Mouse (Mus musculus) heart, embryonic 12.5 days (tissue): Measurements from ENCODE around the gene Map1lc3b. TPM values are rescaled to one million over a fixed set of nuclear protein-coding genes. Genes with fewer than 3 reads are reported as not detected.
"Not testable (repeated sequence)": the region's sequence is repeated elsewhere in the genome, so short reads cannot be mapped to it uniquely, and the experiment has no call there.

Source experiments
- ATAC-seq: fragments of 200-750 bp; cut with Nextera tagmentation; 2 replicates; pipeline ENCODE4 v1.8.0; 2017; ENCODE audit warnings: moderate TSS enrichment, moderate library complexity; ENCODE audit not compliant: insufficient number of reproducible peaks, low FRiP score
- H3K27ac ChIP-seq: fragments of 300-500 bp; sonication (generic); 2 replicates; pipeline ENCODE4 v1.5.1; 2016; ENCODE audit warnings: mild to moderate bottlenecking, moderate library complexity; ENCODE audit not compliant: poor library complexity, severe bottlenecking
- H3K27me3 ChIP-seq: fragments of 300-500 bp; sonication (generic); replicated peaks from 2 replicates; pipeline ENCODE4 v1.6.1; 2016; ENCODE audit warnings: mild to moderate bottlenecking, moderate library complexity
- H3K36me3 ChIP-seq: fragments of 300-500 bp; sonication (generic); 2 replicates; pipeline ENCODE4 v1.6.1; 2016; ENCODE audit warnings: mild to moderate bottlenecking, moderate library complexity
- H3K4me1 ChIP-seq: fragments of 300-500 bp; sonication (generic); replicated peaks from 2 replicates; pipeline ENCODE4 v1.6.1; 2016; ENCODE audit warnings: mild to moderate bottlenecking
- H3K4me2 ChIP-seq: fragments of 300-500 bp; sonication (generic); 2 replicates; pipeline ENCODE4 v1.6.1; 2016; ENCODE audit warnings: mild to moderate bottlenecking, moderate library complexity
- H3K4me3 ChIP-seq: fragments of 300-500 bp; sonication (generic); 2 replicates; pipeline ENCODE4 v1.5.1; 2016; ENCODE audit warnings: mild to moderate bottlenecking
- H3K9ac ChIP-seq: fragments of 300-500 bp; sonication (generic); 2 replicates; pipeline ENCODE4 v1.6.1; 2016; ENCODE audit warnings: mild to moderate bottlenecking, moderate library complexity
- H3K9me3 ChIP-seq: fragments of 300-500 bp; sonication (generic); replicated peaks from 2 replicates; pipeline ENCODE4 v1.6.1; 2016; ENCODE audit warnings: mild to moderate bottlenecking, moderate library complexity
- WGBS: fragments of 180-500 bp; shearing (Covaris S2); methylation state at CpG from one replicate; pipeline ENCODE4 v1.1.7; 2016; 5-methylcytosine and 5-hydroxymethylcytosine counted together
- polyA plus RNA-seq: library from polyadenylated mRNA; unstranded; fragments of >200 nt; fragmentation: Nextera tagmentation; extraction: Ambion mirVana; gene quantifications from 2 replicates; pipeline ENCODE4 v1.2.1, GENCODE M21; 2016

Gene Map1lc3b
- polyA plus RNA-seq, 1 experiment from 2014 or later: 182 TPM

GRCm38 (mm10) chr8:121591178-121592066 lies 1.3 kb downstream of the Map1lc3b start:
- 15% methylated on average over 20 of the region's 20 CpGs for WGBS
- Histone ChIP-seq H3K9ac (peak overlapping the region; percentile 91), H3K4me3 (peak overlapping the region; percentile 87), H3K4me2 (peak overlapping the region; percentile 97), H3K27ac (0 out of 2 replicates have a peak overlapping the region, but pooled peaks have one; percentile 59), H3K36me3 (peaks cover 31% of the 10 kb centered on the region), H3K9me3 (no peaks in the 10 kb centered on the region), H3K27me3 (no peaks in the 10 kb centered on the region), H3K4me1 (peaks cover 21% of the 10 kb centered on the region)
- ATAC-seq: 0 out of 2 replicates have a peak, but pooled peaks have one; percentile 20

- no peaks in the 10 kb centered on the region for H3K9me3 ChIP-seq
- WGBS: 88% methylated on average over 5 of the region's 5 CpGs
- peaks cover 21% of the 10 kb centered on the region for H3K4me1 ChIP-seq
- no peak for ATAC-seq
- no peak overlapping the region for H3K27ac ChIP-seq
- H3K9ac ChIP-seq: no peak overlapping the region
- no peaks in the 10 kb centered on the region for H3K27me3 ChIP-seq
- H3K4me2 ChIP-seq: no peak overlapping the region
- H3K4me3 ChIP-seq: no peak overlapping the region
- peaks cover 46% of the 10 kb centered on the region for H3K36me3 ChIP-seq
Measured at GRCm38 (mm10) chr8:121593293-121593692, 3.1 kb downstream of the Map1lc3b start.

GRCm38 (mm10) chr8:121593983-121594382 lies 3.8 kb downstream of the Map1lc3b start:
- WGBS: 65% methylated on average over 9 of the region's 9 CpGs
- peaks cover 21% of the 10 kb centered on the region for H3K4me1 ChIP-seq
- H3K27ac ChIP-seq: no peak overlapping the region
- H3K9ac ChIP-seq: no peak overlapping the region
- ATAC-seq: no peak
- peaks cover 47% of the 10 kb centered on the region for H3K36me3 ChIP-seq
- H3K4me3 ChIP-seq: no peak overlapping the region
- no peak overlapping the region for H3K4me2 ChIP-seq
- H3K27me3 ChIP-seq: no peaks in the 10 kb centered on the region
- no peaks in the 10 kb centered on the region for H3K9me3 ChIP-seq

GRCm38 (mm10) chr8:121597492-121597891 lies 7.3 kb downstream of the Map1lc3b start:
- H3K9me3 ChIP-seq, H3K27ac ChIP-seq, H3K9ac ChIP-seq, H3K4me1 ChIP-seq, ATAC-seq, H3K4me2 ChIP-seq, H3K27me3 ChIP-seq, H3K4me3 ChIP-seq: not testable (repeated sequence)
- 80% methylated on average over 2 of the region's 2 CpGs for WGBS
- H3K36me3 ChIP-seq: peaks cover 80% of the 10 kb centered on the region

GRCm38 (mm10) chr8:121598190-121598589 lies 8.0 kb downstream of the Map1lc3b start:
- no peak overlapping the region for H3K4me3 ChIP-seq
- no peak overlapping the region for H3K9ac ChIP-seq
- WGBS: 81% methylated on average over 7 of the region's 7 CpGs
- H3K27me3 ChIP-seq: no peaks in the 10 kb centered on the region
- H3K27ac ChIP-seq: no peak overlapping the region
- H3K36me3 ChIP-seq: peaks cover 86% of the 10 kb centered on the region
- no peaks in the 10 kb centered on the region for H3K4me1 ChIP-seq
- ATAC-seq: no peak
- no peaks in the 10 kb centered on the region for H3K9me3 ChIP-seq
- H3K4me2 ChIP-seq: no peak overlapping the region

- Histone ChIP-seq H3K27me3 (no peaks in the 10 kb centered on the region), H3K9me3 (no peaks in the 10 kb centered on the region), H3K9ac (no peak overlapping the region), H3K36me3 (peaks cover 83% of the 10 kb centered on the region), H3K4me1 (no peaks in the 10 kb centered on the region), H3K4me2 (no peak overlapping the region), H3K4me3 (no peak overlapping the region), H3K27ac (no peak overlapping the region)
- 24% methylated on average over 7 of the region's 7 CpGs for WGBS
- peak; percentile 29; the same call in 1 of the 2 replicates for ATAC-seq
Measured at GRCm38 (mm10) chr8:121598892-121599291, 8.7 kb downstream of the Map1lc3b start.

- H3K27ac ChIP-seq: no peak overlapping the region
- H3K27me3 ChIP-seq: no peaks in the 10 kb centered on the region
- no peak overlapping the region for H3K4me3 ChIP-seq
- H3K9me3 ChIP-seq: no peaks in the 10 kb centered on the region
- 82% methylated on average over 14 of the region's 14 CpGs for WGBS
- no peak overlapping the region for H3K9ac ChIP-seq
- H3K4me2 ChIP-seq: no peak overlapping the region
- H3K4me1 ChIP-seq: no peaks in the 10 kb centered on the region
- no peak for ATAC-seq
- peaks cover 83% of the 10 kb centered on the region for H3K36me3 ChIP-seq
Measured at GRCm38 (mm10) chr8:121599842-121600241, 9.7 kb downstream of the Map1lc3b start.

- no peak overlapping the region for H3K27ac ChIP-seq
- H3K36me3 ChIP-seq: peaks cover 87% of the 10 kb centered on the region
- no peak overlapping the region for H3K4me3 ChIP-seq
- ATAC-seq: no peak
- no peak overlapping the region for H3K9ac ChIP-seq
- no peak overlapping the region for H3K4me2 ChIP-seq
- H3K9me3 ChIP-seq: no peaks in the 10 kb centered on the region
- H3K27me3 ChIP-seq: no peaks in the 10 kb centered on the region
- WGBS: 91% methylated on average over 12 of the region's 12 CpGs
- H3K4me1 ChIP-seq: no peaks in the 10 kb centered on the region
Measured at GRCm38 (mm10) chr8:121602411-121602810, 12.2 kb downstream of the Map1lc3b start.

GRCm38 (mm10) chr8:121602860-121603259 lies 12.7 kb downstream of the Map1lc3b start:
- no peak overlapping the region for H3K4me2 ChIP-seq
- H3K27ac ChIP-seq: no peak overlapping the region
- 0 out of 2 replicates have a peak, but pooled peaks have one; percentile 17 for ATAC-seq
- no peaks in the 10 kb centered on the region for H3K4me1 ChIP-seq
- no peaks in the 10 kb centered on the region for H3K9me3 ChIP-seq
- peaks cover 87% of the 10 kb centered on the region for H3K36me3 ChIP-seq
- no peak overlapping the region for H3K4me3 ChIP-seq
- no peaks in the 10 kb centered on the region for H3K27me3 ChIP-seq
- 19% methylated on average over 3 of the region's 3 CpGs for WGBS
- H3K9ac ChIP-seq: no peak overlapping the region

GRCm38 (mm10) chr8:121603801-121604200 lies 13.6 kb downstream of the Map1lc3b start:
- 94% methylated on average over 12 of the region's 12 CpGs for WGBS
- Histone ChIP-seq H3K4me3 (no peak overlapping the region), H3K4me2 (no peak overlapping the region), H3K4me1 (no peaks in the 10 kb centered on the region), H3K9ac (no peak overlapping the region), H3K27ac (no peak overlapping the region), H3K36me3 (peaks cover 91% of the 10 kb centered on the region), H3K9me3 (no peaks in the 10 kb centered on the region), H3K27me3 (no peaks in the 10 kb centered on the region)
- no peak for ATAC-seq

GRCm38 (mm10) chr8:121607661-121608060 lies 17.5 kb downstream of the Map1lc3b start:
- Histone ChIP-seq H3K4me3 (no peak overlapping the region), H3K9ac (no peak overlapping the region), H3K4me2 (no peak overlapping the region), H3K27me3 (no peaks in the 10 kb centered on the region), H3K9me3 (no peaks in the 10 kb centered on the region), H3K4me1 (no peaks in the 10 kb centered on the region), H3K36me3 (peaks cover 78% of the 10 kb centered on the region), H3K27ac (no peak overlapping the region)
- no peak for ATAC-seq
- 86% methylated on average over 5 of the region's 5 CpGs for WGBS
